Mouse (Mus musculus): ENCODE measurements at regions not wholly inside any gene's neighbourhood (a gene's known extent, or its start where the extent isn't known, plus 50 kb on each side); places are given as distances from the start of the nearest gene placed in this dataset.
"Not testable (repeated sequence)": the region's sequence is repeated elsewhere in the genome, so short reads cannot be mapped to it uniquely, and the experiment has no call there.

DNA sequence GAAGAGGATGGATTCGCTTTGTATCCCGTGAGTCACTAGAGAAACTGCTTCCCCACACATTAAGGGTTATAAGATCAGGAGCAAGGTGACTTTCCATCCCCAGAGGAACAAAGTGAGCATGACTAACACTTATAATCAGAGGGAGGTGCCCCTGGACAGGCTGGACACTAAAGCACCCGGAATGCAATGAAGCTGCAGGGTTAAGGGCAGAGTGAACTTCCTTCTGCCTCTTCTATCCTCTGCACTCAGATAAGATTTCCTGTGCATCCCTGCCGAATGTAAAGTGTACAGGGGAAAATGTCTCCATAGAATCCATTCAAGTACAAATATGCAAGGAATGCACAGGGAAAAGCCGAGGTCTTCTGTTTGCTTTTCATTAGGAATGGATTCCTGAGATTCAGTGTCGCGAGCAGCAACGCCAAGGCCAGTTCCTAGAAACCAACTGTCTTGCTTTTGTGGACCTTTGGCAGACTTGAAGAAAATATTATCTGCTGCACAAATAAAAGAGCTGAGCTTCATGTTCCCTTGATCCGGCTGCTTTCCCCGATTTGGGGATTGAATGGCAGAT, 58.5 kb upstream of the Fbxl7 start:
- DNase-seq (ENCODE audit: low read depth, low spot score) = no peak

DNA sequence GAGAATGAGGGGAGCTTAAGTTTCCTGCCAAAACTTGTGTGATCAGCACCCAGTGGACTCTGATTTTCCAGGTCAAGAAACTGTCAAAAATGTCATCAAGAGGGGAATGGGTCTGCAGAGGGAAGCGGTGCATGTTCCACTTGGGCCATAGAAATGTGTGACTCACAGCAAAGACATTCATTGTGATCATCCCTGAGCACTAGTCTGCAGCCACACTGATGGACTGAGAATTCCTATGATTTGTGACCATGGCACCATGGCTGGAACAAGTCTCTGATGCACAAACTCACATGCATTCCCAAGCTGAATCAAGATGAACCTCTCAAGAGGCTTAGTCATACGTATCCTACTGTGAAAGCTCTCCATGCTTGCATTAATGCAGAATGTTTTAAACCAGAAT, 63.6 kb upstream of the Fbxl7 start:
- no peak for DNase-seq (ENCODE audit: low read depth, low spot score)

DNA sequence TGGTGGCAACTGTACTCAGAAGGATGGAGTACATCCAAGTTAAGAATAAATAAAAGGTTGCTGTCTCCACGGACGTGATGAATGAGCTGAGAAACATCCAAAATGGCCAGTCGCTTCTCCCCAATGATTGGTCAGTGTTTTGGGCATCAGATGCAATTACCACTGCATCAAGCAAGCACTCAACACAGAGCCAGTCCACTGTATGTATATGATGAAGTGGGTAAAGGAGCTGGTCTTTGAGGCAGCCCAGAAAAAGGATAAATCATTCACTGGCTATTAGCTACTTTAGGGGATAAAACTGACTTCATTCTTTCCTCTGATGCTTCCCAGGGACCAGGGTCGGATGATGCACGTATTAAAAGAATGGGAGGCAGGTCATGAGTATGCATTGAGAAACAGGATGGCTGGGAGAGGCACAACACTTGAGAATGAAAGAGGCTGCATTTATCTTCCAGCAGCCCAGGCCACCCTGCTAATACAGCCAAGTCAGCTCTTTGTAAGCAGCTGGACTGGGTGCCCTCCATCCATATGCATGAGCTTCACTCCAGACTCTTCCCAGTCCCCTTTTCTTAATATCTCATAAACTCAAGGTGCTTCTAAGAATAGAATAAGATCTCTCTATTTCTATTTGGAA, 73.1 kb upstream of the Fbxl7 start:
- DNase-seq (ENCODE audit: low read depth, low spot score) = no peak

DNA sequence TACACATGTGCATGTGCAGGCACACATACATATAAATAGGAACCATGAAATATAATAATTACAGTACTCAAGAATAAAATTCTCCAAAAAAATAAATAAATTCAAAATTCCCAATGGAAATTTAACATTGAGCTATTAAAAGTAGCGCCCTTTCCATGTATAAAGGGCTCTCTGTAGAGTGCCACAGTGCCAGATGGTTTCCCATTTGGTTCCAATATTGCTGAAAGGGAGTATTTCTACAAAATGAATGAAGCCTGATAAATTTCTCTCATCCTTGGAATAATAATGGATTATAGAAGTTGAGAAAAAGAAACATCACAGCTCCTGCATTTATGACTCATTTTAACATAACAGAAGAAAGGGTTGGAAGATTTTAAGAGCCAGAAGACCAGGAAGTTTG, 75.4 kb upstream of the Fbxl7 start:
- DNase-seq (ENCODE audit: low read depth, low spot score) = no peak

DNA sequence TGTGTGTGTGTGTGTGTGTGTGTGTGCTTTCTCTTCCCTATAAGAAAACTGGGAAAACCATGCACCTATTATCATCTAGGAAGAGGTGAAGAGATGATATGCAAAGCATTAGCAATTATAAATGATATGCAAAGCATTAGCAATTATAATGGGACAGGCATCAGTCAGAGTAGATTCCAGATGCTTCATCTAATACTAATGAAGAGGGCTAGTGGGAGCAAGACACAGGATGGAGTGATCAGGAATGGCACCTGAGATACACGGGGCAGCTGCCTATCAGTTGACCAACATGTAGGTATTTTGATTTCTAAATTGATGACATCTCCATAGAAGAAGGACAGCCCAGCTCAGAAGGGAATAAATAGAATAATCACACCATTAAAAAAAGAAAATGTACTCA, 97.7 kb upstream of the Fbxl7 start:
- DNase-seq (ENCODE audit: low read depth, low spot score) = no peak

DNA sequence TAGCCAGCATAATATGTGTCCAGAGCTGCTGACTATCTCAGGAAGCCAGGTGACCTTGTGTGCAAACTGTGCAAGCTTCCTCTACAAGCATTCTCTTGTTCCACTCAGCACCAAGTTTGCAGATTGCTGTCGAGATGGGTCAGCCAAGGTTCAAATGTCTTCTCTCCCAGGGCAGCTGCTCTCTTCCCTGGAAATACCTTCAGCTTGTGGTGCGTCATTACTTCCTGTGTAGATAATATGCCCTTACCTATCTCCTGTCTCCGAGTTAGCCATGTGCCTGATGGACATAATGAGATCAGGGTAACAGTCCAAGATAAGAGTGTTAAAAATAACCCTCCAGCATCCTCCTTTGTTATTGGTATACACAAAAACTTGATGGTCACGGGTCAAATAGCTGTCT, 113.7 kb upstream of the Fbxl7 start:
- no peak for DNase-seq (ENCODE audit: low read depth, low spot score)

DNA sequence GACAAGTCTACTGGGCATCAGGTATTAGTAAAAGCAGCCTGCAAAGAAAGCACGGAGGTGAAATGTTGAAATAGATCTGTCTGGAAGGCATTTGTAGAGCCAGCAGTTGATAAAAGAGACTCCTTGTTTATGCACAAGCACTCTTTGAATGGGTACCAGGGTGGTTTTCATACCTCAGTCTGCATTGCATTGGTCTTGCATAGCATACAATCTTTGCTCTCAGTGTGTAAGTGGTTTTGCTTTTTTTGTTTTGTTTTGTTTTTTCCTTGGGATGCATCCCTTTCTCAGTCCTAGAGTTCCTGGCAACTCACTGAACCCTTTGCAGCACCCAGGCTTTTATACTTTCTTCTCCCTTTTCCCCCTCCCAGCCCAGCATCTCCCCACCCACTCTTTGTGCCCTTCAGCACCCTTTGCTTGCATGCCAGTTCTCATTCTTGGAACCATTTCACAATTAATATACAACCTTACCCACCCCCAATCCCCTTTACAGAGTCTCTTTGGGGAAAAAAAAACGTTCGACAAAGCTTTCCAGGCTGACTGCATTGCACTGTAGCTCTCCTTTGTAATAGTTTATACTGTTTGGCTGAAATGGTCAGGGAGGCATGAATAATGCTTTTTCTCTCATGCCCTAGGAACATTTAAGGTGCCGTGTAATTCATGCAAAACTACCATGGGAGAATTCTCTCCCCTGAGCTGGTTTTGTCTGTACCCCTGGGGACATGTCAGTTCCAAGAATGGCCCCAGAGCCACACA, 118.7 kb upstream of the Fbxl7 start:
- peak; percentile 7 for DNase-seq (ENCODE audit: low read depth, low spot score)

DNA sequence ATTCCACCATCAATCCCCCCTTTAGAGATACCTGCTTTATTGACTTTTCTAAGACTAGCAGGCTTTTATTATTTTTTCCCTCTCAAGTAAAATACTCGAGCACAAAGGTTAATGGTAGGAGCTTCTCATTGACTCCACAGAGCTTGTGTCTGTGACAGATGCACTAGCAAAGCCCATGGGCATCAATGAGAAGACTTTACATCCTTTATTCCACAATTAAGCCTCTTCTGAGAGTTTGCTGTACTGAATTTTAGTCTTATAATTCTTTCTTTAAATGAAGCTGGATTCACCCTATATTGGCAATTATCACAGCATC, 119.2 kb upstream of the Fbxl7 start:
- no peak for DNase-seq (ENCODE audit: low read depth, low spot score)

DNA sequence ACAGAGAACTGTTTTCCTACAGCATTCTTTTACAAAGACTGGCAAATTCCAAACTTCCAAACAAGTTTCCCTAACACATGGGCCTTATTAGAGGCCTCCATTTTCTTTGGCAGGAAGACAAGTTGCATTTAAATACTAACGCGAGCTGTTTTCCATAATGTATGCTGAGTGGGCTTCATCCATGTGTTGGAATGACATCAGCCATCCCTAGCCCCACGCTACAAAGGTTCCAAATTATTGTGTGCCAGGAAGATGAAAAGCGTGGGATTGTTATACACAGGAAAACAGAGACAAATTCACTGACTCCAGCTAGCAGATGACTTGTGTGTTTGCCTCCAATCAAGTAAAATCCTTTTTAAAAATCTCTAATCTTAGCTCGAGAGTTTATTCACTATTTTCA, 125.1 kb upstream of the Fbxl7 start:
- DNase-seq (ENCODE audit: low read depth, low spot score) = no peak

DNA sequence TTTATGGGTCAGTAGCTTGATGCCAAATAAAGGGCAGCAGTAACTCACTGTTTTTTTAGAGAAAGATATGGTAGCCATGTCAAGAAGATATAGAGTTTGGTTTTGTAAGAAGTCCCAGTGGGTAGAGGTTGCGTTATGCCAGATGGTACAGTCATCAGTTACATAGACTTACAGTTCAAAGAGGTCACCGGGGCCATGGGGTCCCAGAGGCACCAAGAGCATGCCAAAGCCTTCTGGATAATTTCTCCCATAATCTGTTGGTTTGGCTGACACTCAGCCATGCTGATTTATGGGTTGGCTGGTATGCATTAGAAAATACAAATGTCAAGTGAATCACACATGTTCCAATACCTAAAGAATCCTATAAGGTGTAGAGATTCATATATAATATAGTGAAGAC, 137.9 kb upstream of the Fbxl7 start:
- DNase-seq (ENCODE audit: low read depth, low spot score) = peak; percentile 47

DNA sequence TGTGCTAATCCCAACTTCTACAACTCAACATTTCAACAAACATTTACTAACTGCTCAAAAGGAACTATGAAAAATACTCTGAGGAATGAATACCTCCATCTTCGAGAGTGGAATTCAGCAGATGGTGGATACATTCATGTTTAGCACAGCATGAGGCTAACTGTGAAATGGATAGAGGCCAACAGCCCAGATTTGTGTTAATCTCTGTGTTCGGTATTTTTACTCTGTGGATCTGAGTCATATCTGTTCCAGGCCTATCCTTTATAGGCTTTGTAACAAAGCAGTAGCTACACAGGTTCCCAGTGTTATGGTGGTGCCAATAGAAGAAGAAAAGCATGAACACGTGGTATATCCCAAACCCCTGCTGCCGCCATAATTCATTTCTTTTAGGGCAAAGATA, 148.4 kb upstream of the Fbxl7 start:
- DNase-seq (ENCODE audit: low read depth, low spot score) = no peak

DNA sequence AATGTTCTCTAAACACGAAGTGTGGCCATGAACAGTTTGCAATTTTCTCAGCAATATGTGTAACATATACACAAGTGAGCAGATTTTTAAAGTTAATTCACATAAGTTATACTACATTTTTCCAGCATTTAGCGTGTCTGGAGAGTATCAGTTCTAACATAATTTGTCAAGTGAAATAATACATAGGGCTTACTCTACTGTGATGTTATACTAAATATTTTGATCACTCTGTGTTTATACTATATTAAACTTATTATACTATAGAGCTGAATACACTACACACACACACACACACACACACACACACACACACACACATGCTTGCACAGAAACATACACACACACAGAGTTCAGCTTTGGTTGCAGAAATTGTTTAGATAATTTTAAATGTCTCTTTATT, 155.3 kb upstream of the Fbxl7 start:
- DNase-seq (ENCODE audit: low read depth, low spot score) = no peak

DNA sequence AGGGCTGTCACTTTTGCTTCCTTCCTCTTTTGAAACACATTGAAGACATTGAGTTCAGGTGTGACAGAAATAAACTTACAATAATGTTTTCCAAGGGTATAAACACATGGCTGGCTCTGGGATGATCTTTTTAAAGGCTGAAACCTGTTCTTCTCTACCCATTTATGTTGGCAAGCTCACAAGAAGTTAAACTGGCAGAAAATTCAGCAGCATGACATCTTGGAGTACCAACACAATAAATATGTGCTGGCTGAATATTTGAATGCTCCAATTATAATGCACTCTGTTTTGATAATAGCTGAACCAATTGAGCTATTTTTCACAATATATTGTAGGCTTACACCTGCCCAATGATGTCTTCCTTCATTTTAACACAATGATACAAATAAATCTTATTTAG, 168.1 kb upstream of the Fbxl7 start:
- DNase-seq (ENCODE audit: low read depth, low spot score) = no peak

DNA sequence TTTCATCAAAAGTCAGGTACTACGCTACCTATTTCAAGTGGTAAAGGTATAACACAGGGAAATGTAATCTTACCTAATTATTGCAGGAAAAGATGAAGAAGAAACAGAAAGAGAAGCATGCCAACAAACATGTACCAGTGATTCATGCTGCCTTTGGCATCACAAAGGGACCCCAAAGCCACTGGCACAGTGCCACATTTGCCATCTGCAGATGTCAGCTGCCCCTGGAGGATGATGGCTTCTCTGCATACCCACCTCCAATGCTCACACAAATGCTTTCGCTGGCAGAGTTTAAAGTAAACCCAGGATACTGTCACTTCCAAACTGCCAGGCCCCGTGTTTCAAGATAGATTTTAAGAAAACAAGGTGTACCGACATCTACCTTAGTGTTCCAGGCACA, 168.6 kb upstream of the Fbxl7 start:
- DNase-seq (ENCODE audit: low read depth, low spot score) = no peak

DNA sequence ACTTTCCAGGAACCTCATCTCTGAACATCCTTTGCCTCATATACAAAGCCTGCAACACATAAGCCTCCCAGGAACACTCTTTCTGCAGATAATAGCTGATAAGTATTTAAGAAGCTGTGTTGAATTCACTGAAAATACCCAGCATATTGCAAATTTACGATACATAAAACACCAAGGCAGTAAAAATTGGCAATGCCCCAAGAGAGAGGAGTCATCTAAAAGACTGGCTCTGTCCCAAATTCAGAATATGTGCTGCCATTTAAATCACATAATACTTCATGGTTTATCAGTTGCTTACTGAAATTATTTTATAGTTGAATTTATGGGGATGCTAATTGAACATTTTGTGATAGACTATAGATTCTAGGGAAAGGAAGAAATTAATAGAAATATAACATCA, 172.3 kb upstream of the Fbxl7 start:
- no peak for DNase-seq (ENCODE audit: low read depth, low spot score)

DNA sequence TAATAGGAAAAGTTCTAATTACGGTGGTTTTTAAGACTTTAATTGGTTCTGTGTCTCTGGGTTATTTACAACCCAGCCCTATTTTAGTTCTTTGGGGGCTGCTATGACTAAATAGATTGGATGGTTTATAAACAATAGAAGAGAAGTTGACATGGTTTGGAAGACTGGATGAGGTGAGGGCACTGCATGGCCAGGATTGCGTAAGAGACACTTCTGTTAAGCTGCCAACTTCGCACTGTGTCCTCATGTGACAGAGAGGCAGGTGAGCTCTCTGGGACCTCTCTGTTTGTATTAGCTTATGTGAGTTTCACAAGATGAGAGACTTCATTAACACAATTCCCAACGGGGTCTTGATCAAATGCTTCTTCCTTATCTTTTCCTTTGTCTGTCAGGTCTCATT, 182.5 kb upstream of the Fbxl7 start:
- no peak for DNase-seq (ENCODE audit: low read depth, low spot score)

DNA sequence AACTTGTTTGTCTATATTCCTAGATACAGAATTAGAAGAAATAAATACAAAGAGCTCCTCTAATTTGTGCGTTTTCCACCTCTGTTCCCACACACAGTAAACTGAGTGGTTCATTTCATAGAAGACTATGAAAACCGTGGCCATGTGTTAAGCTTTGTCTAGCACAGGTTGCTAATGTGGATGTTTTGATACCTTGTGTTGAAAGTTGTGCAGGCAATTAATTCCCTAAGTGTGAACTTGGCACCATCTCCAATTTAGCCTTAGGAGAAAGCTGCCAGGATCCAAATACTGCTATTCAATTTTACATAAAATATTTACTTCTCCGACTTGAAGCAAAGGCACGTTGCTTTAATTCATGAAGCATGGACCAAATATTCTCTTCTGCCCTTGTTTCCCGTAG, 187.4 kb upstream of the Fbxl7 start:
- DNase-seq (ENCODE audit: low read depth, low spot score) = no peak

DNA sequence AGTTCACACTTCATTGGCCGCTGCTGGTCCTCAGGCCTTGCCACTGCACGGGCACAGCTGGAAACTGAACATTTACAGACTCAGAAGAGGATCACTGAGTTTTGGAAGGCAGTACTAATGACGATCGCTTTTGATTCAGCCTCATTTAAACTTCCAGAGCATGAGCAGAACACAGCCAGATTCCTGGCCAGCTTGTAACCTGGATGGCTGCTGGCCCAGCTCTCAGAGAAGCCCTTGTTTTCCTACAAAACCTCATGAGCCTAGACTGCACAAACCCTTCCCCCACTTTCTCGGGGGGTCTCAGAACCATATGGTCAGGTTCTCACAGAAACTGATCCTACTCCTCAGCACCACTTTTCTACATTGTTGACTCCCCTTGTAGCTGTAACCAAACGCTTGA, 188.2 kb upstream of the Fbxl7 start:
- no peak for DNase-seq (ENCODE audit: low read depth, low spot score)

DNA sequence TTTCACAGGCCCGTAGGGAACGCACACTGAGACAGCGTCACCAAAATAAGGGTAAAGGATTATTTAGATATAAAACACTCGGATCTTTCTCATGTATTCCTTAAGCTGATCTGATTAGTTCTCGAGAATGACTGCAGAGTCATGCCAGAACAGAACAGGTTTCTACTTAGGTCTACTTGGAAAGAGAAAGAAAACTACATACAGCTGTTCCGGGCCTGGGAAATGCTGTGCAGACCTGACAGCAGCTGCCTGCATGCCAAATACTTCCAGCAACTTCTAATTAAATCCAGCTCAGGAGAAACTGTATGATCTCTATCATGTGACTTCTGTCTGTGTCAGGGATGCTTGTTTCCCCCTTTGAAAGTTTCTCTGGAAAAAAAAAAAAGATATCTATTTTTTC, 193.8 kb upstream of the Fbxl7 start:
- no peak for DNase-seq (ENCODE audit: low read depth, low spot score)

DNA sequence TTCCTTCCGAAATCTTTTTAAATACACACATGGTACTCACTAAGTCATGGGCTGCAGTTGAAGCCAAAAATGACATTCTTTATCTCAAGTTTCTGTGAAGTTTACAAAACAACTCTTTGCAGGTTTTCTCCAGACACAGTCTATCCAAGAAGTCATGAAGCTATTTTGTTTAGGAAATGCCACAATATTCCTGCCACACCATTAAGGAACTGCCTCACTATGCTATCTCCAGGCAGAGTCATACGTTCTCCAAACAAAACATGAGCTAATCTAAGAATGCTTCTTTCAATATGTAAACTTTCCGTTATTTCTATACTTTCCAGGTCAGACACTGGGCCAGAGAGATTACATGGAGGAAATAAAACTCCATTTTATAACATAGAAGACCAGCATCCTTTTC, 198.7 kb upstream of the Fbxl7 start:
- DNase-seq (ENCODE audit: low read depth, low spot score) = no peak

DNA sequence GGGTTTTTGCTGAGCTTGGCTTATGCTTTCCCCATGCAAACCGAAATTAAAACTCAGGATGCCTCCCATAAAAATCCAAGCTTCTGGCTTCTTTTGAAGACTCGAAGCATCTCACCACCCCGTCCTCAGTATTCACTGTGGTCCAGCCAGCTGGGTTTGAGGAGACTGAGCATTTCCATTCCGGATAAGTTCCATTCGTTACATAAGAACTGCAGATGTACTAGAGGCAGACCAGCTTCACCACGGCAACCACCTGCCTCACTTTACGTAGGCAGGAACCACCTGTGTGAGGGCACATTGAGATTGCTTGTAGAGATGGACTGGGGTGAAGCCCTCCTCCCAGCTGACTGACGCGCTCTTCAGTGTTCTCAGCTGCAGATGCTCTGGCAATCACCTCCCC, 199.9 kb upstream of the Fbxl7 start:
- no peak for DNase-seq (ENCODE audit: low read depth, low spot score)

DNA sequence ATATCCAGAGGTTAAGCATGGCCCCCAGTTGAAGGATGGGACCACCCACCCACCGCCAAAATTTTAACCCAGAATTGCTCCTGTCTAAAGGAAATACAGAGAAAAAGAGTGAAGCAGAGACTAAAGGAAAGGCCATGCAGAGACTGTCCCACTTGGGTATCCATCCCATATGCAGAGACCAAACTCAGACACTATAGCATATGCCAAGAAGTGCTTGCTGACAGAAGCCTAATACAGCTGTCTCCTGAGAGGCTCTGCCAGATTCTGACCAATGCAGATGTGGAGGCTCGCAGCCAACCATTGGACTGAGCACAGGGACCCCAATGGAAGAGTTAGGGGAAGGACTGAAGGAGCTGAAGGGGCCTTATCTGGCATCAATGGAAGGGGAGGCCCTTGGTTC, 206.2 kb upstream of the Fbxl7 start:
- DNase-seq (ENCODE audit: low read depth, low spot score) = not testable (repeated sequence)

DNA sequence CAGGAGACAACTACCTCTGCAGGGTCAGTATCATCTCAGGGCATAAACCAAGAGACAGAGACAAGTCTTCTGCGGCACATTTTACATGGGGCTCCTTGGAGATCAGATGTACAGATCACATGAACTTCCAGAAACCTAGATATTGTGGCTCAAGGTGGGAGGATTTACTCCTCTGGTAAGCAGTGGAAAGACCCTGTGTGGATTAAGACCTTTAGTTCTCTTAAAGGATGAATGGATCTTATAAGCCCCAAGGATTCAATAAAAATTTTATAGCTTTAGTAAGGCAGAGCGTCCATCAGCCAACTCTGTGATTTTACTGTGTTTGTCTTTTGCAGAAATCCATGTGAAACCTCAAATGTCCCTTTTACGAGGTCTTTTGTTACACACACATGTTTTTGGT, 213.8 kb upstream of the Fbxl7 start:
- no peak for DNase-seq (ENCODE audit: low read depth, low spot score)

DNA sequence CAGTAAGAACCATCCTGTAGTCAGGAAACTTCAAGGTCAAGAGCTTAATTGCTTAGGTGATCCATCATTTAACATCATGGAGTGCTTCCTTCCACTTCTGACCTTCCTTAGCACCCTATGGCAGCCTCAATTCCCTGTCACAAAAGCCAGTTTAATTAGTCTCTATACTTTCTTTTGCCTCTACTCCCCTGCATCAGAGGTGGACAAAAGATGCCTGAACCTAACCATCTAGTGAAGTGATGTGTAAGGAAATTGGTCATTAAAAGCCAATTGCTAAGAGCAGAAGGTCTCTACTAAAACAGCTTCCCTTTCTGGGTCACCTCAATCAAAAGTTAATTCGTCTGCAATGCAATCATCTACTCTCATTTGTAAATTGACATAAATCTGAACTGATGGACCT, 234.3 kb upstream of the Fbxl7 start:
- no peak for DNase-seq (ENCODE audit: low read depth, low spot score)

All from embryo, embryonic 11.5 days (tissue).